Mouse (Mus musculus): ENCODE measurements around the gene Aldoart2.
"Not testable (repeated sequence)": the region's sequence is repeated elsewhere in the genome, so short reads cannot be mapped to it uniquely, and the experiment has no call there.

Gene Aldoart2

DNA sequence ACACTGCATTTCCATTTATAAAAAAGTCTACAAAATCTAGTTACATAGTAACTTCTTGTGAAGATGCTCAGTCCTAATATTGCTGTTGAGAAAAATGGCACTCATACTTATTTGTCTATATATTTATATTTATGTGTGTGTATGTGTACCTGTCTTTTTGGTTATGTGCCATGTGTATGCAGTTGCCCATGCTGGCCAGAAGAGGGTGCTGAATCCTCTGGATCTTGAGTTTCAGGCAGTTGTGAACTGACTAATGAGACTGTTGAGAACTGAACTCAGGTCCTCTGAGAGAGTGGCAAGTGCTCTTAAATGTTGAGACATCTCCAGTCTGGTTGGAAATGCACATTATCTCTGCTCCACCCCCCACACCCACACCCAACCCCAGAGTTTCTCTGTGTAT lies 8.1 kb downstream of the Aldoart2 start:
- CTCF ChIA-PET = no interaction called here

- CTCF ChIA-PET = no interaction called here
Measured at GRCm38 (mm10) chr12:55573794-55574193, 8.8 kb downstream of the Aldoart2 start.

- CTCF ChIA-PET = not testable (repeated sequence)
Measured at GRCm38 (mm10) chr12:55586936-55587335, 21.9 kb downstream of the Aldoart2 start.

GRCm38 (mm10) chr12:55598537-55598886 lies 33.5 kb downstream of the Aldoart2 start:
- CTCF ChIA-PET = no interaction called here

GRCm38 (mm10) chr12:55598887-55599561 lies 34.0 kb downstream of the Aldoart2 start, which contains the start of gene Insm2:
Gene Insm2 (plus strand): TSS chr12:55599427.
- CTCF ChIA-PET = no interaction called here

DNA sequence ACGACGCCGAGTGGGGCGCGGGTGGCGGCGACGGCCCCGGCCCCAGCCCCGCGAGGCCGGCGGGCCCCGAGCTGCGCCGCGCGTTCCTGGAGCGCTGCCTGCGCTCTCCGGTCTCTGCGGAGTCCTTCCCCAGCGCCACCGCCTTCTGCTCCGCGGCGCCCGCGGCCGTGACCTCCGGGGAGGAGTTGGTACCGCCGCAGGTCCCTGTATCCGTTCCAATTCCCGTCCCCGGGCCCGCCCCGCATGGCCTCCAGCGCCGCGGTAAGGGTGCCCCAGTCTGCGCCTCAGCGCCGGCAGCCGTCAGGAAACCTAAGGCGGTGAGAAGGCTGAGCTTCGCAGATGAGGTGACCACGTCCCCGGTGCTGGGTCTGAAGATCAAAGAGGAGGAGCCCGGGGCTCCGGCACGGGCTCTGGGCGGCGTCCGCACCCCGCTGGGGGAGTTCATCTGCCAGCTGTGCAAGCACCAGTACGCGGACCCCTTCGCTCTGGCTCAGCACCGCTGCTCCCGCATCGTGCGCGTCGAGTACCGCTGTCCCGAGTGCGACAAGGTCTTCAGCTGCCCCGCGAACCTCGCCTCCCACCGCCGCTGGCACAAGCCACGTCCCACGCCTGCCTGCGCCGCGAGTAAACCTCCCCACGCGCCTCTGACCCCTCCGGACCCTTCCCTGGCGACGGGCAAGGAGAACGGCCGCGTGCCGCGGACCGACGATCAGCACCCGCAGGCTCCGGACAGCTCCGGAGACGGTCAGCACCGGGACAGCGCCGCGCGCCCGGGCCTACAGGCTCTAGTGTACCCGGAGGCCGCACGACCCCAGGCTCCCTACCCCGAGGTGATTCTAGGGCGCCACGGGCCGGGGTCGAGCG lies 34.8 kb downstream of the Aldoart2 start:
- CTCF ChIA-PET = no interaction called here

DNA sequence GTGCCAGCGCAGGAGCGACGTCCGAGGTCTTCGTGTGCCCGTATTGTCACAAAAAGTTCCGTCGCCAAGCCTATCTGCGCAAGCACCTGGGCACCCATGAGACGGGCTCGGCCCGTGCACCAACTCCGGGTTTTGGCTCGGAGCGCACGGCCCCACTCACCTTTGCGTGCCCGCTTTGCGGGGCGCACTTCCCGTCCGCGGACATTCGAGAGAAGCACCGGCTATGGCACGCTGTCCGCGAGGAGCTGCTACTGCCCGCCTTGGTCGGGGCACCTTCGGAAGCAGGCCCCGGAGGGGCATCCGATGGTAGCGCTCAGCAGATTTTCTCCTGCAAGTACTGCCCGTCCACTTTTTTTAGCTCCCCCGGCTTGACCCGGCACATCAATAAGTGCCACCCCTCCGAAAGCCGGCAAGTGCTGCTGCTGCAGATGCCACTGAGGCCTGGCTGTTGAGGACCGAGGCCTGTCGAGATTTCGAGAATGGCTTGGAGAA lies 35.5 kb downstream of the Aldoart2 start:
- CTCF ChIA-PET = no interaction called here

DNA sequence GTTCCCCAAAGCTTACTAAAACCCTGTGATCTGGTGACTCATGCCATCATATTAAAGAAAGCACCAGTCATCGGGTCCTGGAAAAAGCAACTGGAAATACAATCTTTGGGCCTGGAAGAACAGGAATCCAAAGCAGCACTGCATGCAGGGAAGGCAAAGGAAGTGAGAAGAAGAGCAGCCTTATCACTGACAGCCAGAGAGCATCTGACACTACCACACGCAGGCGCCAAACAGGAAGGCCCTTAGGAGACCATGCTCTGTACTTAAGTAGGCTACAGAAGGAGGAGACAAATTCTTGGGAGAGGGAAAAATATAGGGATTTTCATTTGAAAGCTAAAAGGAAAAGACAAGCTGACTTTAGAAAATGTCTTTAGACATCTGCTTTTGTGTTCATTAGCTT lies 39.4 kb downstream of the Aldoart2 start:
- CTCF ChIA-PET = no interaction called here

- CTCF ChIA-PET = interaction anchor here (0.9 kb wide), 1 partner anchor 10 kb away, joined by 3 read pairs; no protein-coding TSS in a partner anchor
Measured at GRCm38 (mm10) chr12:55607902-55608301, 42.9 kb downstream of the Aldoart2 start.

- CTCF ChIA-PET = no interaction called here
Measured at GRCm38 (mm10) chr12:55610812-55611211, 45.8 kb downstream of the Aldoart2 start.

Data from spleen, embryonic (tissue).